Mouse (Mus musculus) forelimb bud, embryonic 11.5 days (tissue): Measurements from ENCODE around the gene Pmis2.

Source experiments
- DNase-seq: peaks from one replicate; pipeline ENCODE4 v3.0.0-alpha.2; 2012; ENCODE audit warnings: low read depth, low spot score

Gene Pmis2

DNA sequence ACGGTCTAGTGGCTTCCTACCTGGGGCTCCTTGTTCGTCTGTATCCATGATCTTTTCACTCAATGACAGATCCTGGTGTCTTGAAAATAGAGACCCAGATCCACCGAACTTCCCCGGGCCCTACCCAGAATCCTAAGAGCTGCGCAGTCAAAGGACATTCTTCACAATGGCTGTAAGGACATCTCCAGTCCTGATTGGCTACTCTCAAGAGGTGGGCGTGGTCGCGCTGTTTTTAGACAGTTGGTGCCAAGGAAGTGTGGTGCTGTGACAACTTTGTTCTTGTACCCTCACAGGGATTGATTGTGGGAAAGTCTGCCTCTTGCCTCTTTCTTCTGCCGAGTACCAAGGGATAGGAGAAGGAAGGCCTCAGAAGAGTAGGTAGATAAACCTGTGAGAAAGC, at the start of gene Pmis2:
Pmis2 (minus strand) TSS at position 126 of the 400 bp plus-strand sequence.
- DNase-seq: no peak

DNA sequence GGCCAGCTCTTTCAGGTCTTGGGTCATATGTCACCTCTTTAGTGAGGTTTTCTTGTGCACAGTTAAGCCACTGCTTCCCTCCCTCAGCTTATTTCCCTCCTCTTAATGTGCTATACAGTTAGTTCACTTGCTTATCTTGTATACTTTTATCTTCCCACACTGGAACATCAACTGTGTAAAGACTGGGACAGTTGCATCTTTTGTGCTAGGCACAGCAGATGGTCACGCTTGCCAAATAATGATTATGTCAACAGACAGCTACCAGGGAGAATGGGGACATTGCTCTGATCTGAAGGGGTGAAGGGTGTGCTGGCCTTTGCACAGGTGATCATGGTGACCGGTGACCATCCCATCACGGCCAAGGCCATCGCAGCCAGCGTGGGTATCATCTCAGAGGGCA, 48.3 kb upstream of the Pmis2 start:
- DNase-seq: no peak

GRCm38 (mm10) chr7:30717716-30718046, 46.3 kb upstream of the Pmis2 start:
- DNase-seq: no peak

GRCm38 (mm10) chr7:30717006-30717715, 45.8 kb upstream of the Pmis2 start:
- DNase-seq: peak; percentile 75

- no peak for DNase-seq
These were observed 40.5 kb upstream of the Pmis2 start, which contains the start of gene Atp4a for GRCm38 (mm10) chr7:30711942-30712341. TSS of gene Atp4a (plus strand) at chr7:30712209.

GRCm38 (mm10) chr7:30707441-30707840, 36.0 kb upstream of the Pmis2 start:
- DNase-seq: no peak

DNA sequence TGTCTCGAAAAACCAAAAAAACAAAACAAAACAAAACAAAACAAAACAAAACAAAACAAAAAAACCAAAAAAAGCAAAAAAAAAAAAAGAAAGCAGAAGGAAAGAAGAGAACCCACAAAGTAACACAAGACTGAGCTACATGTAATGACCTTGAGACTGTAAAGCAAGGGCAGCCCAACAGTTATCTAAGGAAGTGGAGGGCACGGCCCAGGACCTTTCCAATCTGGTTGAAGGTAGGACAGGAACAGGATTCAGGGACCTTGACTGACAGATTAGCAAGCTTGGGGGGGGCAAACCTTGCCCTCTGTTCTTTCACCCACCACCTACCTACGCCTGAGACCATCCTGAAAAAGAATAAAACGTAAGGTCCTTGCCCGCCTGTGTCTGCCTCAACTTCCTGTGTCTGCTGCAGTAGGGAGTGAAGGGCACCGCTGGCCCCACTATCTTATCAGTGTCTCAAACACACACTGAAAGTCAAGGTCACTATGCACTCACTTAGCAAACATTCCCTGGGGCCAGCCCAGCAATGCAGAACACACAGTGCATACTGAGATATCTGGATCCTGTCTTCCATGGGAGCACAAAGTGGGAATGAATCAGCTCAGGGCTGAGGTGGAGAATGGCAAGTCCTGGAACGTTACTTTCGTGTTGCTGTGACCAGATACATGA, 34.9 kb upstream of the Pmis2 start:
- no peak for DNase-seq

DNA sequence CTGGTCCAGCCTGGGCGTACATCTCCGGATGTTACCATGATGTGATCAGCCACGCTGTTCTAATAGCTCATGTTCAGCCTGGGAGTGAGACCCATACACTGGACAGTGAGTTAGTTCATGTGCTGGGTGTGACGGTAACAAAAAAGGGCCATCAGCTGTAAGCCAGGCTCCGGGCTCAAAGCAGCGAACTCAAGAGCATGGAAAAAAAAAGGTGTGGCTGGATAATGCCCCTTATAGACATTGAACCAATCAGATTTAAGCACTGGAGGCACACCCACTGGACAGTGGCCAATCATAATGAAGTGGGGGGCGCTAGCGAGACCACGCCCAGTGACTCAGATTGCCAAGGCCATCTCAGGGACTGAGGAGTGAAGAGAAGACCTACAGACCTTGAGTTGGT, 27.2 kb upstream of the Pmis2 start, which contains the start of gene 2200002J24Rik:
2200002J24Rik (plus strand) TSS at position 338 of the 400 bp plus-strand sequence.
- peak; percentile 11 for DNase-seq

DNA sequence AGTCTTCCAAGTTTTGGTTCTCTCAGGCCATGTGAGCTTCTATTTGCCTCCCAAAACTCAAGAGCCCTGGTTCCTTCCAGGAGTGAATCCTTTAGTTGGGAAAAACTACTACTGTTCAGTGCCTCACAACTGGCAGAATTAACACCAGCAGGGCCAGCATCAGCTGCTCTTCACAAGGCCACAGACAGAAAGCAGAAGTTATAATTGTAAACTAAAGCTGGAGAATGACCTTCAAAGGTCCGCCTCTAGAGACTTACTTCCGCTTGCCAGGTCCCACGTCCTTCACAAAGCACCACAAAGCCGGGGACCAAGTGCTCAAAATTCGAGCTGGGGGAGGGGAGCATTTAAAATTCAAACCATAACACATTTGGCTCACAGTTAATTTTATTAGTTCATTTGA, 26.7 kb upstream of the Pmis2 start:
- DNase-seq: no peak

- no peak for DNase-seq
These were observed 16.9 kb upstream of the Pmis2 start for GRCm38 (mm10) chr7:30688325-30688724.

GRCm38 (mm10) chr7:30683425-30683824, 12.0 kb upstream of the Pmis2 start:
- DNase-seq: no peak

DNA sequence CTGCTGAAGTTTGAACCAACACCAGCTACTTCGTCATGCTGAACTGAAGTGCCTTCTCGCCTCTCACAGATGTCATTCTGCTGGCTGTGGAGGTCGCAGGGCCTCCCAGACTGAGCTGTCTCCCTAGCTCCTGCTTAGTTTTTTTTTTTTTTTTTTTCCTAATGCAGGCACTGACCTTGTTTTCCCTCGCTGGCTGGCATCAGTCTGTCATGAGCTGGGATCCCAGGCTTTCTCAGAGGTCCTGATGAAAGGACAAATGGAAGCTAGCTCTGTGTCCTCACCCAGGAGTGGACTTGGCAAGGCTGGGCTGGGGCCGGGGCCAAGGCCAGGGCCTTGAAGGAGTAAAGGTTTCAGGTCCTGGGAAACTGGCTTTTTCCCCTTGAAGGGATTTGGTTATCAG, 10.5 kb upstream of the Pmis2 start:
- no peak for DNase-seq

DNA sequence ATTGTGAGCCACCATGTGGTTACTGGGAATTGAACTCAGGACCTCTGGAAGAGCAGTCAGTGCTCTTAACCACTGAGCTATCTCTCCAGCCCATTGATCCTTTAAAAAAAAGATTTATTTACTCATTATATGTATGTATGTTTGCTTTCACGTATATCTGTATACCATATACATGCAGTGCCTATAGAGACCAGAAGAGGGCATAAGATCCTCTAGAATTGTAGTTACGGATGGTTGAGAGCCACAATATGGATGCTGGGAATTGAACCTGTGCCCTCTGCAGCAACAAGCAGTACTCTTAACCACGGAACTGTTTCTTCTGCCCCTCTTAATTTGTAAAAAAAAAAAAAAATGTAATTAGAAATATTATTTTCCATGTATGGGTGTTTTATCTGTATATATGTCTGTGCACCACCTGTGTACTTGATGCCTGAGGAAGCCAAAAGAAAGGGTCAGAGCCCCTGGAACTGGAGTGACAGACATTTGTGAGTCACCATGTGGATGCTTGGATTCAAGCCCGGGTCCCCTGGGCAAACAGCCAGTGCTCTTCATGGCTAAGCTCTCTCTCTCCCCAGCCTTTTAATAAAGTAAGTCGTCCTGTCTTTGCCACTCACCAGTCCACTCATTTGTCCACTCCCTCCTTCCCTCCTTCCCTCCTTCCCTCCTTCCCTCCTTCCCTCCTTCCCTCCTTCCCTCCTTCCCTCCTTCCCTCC, 7.0 kb upstream of the Pmis2 start:
- no peak for DNase-seq

GRCm38 (mm10) chr7:30669229-30669628, 2.2 kb downstream of the Pmis2 start:
- DNase-seq: peak; percentile 35

DNA sequence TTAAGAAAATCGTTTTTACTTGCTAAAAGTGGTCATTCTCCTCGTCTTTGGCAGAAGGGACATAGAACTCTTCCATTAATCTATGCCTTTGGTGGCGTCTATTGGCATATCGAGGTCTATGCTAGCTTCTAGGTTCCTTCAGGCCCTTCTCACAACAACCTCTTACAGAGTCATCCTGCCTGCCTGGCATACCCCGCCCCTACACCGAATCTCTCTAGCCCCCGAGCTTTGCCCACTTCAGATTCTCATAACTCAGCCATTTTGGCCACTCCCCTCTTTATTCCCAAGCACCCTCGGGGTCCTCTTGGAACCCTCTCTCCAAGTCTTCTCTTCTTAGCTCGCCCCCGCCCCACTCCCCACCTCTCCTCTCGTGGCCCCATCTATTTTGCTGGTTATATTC, 6.1 kb downstream of the Pmis2 start:
- no peak for DNase-seq

DNA sequence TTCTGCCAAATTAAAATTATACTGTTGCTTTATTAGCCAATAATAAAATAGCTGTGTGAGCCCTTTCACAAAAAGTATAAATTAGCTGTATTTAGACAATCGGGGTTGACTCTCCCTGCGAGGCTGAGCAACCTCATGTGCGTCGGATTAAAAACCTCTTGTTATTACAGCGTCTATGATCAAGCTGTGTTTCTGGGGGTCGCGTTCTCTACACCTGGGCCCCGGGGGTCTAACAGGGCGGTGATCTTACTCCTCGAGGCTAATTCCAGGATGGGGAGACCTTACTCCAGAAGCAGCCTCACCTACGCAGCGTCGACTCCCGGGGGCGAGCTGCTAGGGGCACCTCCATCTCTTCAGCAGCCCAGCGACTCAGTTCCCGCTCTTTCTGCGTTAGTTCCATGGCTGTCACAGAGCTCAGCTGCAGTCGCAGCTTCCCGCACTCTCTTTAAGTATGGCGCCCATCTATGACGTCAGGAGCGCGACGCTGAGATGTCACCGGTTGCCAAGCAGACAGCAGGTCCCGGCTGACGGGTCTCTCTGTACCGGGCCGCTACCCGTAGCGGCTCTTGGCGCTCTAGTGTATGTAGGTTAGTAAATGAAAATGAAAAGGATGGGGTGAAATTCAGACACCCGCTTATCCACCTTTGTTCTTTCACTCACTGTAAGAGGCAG, 6.7 kb downstream of the Pmis2 start, which contains the start of gene Haus5:
Haus5 (minus strand) TSS at position 466 of the 672 bp plus-strand sequence.
- peak; percentile 94 for DNase-seq

DNA sequence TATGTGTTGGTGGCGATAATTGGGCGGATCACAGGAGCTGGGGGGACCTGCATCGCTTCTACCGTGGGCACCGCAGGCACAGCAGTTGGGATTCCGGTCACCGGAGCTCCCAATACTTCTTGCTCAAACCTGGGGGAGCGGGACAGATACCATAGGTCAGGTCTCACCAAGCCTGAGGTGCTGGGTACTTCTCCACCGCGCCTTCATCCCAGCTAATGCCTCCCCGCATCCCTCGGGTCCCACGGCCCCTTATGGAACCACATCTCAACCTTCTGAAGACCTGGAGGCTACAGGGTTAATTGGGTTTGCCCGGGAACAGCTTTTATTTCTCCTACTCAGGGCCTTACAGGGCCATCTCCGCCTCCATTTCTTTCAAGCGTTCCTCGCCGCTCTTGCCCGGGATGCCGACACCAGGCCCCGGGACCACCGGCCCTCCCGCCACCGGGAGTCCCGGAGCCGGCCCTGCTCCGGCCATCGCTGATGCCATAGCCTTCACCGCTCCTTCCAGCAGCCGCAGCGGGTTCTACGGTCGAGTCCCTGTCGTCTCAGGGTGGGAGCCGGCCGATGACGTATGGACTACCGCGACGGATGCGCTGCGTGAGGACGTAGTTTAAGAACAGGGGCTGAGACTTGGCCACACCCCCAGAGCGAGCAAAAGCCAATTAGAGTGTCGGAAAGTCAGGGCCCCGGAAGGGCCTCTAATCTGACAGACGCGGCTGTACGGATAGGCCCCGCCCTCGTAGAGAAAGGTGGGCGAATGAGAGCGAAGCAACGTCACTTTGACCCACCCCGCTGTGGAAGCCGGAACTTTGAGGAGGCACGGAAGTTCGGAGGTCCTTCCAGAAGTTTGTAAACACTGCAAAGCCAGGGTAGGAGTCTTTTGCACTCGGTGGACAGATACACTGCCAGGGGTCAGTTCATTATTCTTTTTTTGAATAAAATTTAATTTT, 21.5 kb downstream of the Pmis2 start, which contains the start of gene Rbm42:
Rbm42 (minus strand) TSS at position 727 of the 950 bp plus-strand sequence.
- peak; percentile 98 for DNase-seq

DNA sequence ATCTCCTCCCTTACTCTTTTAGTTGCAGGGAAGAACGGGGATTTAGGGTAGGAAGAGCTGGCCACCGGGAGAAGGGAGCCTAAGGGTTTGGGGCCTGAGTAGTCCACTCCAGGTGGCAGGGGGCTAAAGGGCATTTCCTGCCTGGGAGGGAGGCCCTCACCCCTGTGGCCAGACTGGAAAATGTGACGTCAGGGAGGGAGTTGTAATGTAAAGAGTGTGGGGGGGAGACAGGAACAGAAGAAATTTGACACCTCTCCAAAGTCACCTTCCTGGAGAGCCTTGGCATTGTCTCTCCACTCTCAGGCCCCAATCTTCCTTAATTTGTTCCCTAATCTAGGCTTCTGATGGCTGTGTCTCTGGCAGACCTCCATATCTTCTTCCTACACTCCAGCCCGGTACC, 32.3 kb downstream of the Pmis2 start:
- no peak for DNase-seq

DNA sequence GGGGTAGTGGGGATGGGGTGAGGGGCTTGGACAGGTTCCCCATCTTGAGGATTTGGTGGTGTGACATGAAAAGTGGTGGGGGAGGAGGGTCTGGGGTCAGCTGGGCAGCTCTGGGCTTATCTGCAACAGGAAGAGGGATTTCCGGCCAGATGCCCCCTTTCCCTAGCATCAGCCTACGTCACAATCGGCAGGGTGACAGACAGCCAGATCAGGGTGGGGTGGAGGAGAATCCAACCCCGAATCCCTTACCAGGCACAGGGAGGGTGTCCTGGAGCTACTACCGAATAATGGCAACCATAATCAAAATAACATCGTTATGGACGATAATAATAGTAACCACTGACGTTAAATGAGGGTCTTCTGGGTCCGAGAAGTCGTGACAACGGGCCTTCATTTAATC, 35.0 kb downstream of the Pmis2 start:
- no peak for DNase-seq

DNA sequence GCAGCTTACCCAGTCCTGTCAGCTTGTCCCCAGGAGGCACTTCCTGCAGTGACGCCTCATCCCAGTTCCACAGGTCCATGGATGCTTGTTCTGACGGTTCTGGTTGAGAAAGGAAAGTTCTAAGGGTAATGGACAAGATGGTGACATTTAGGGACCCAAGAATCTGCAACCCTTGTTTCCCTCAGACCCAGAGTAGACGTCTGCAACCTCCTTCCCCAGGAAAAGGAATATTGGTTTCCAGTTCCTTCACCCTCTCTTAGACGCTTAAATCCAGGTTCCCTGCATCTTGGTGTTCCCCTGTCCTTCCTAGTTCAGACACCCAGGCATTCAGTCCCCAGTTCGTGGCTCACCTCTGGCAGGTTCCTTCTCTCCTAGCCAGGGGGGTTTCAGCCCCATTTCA, 35.7 kb downstream of the Pmis2 start, which contains the start of gene Etv2:
Etv2 (minus strand) TSS at position 101 of the 400 bp plus-strand sequence.
- no peak for DNase-seq

- peak; percentile 73 for DNase-seq
These were observed 36.8 kb downstream of the Pmis2 start for GRCm38 (mm10) chr7:30634621-30635020.
